Comparison of ENCODE assay signal across 41 mouse cellular contexts in the genomic region with DNA sequence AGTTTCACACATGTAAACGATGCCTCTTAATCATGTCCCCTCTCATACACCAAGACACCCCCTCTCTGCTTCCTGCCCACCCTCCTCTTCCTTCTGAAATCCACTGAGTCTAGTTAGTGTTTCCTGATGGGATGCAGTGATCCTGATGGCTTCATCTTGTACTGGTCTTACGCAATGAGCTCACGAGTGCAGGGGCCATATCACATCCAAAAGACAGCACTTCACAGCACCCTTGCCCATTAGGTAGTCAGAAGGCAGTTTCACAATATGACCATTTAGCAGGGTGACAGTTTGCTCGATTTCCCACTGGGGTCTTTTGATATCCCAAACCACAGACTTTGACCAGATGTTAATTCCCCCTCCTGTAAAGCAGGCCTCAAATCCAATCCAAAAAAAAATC. TPM values are rescaled to one million over a fixed set of nuclear protein-coding genes. Genes with fewer than 3 reads are reported as not detected.
"Had no signal": no experiment of that assay in that cellular context is flagged by ENCODE, and none has a peak within 500 bp of the region (broad histone marks: within the 10 kb centered on the region; RNA-seq: fewer than 3 reads in every experiment).

No protein-coding gene starts in this region.

- H3K9ac ChIP-seq: heart, embryonic 12.5 days; hindbrain, embryonic 13.5 days; hindbrain, embryonic 15.5 days; kidney, embryonic 15.5 days; limb, embryonic 13.5 days; limb, embryonic 15.5 days; liver, embryonic 13.5 days had no signal

- H3K4me3 ChIP-seq: gastrocnemius, adult 2 months; heart, adult 2 months; heart, embryonic 12.5 days; hindbrain, embryonic 13.5 days; hindbrain, embryonic 15.5 days; kidney, embryonic 15.5 days; limb, embryonic 13.5 days; limb, embryonic 15.5 days; liver, embryonic 13.5 days had no signal

- H3K27me3 ChIP-seq: hindbrain, embryonic 13.5 days; hindbrain, embryonic 15.5 days; kidney, embryonic 15.5 days; limb, embryonic 15.5 days had no signal

- H3K36me3 ChIP-seq: heart, embryonic 12.5 days; hindbrain, embryonic 13.5 days; hindbrain, embryonic 15.5 days; kidney, embryonic 15.5 days; limb, embryonic 13.5 days; limb, embryonic 15.5 days; liver, embryonic 13.5 days had no signal

- H3K27ac ChIP-seq: gastrocnemius, adult 2 months; heart, adult 2 months; hindbrain, embryonic 13.5 days; hindbrain, embryonic 15.5 days; hindbrain, postnatal 0 days; kidney, embryonic 15.5 days; kidney, postnatal 0 days; limb, embryonic 13.5 days; limb, embryonic 15.5 days; liver, embryonic 13.5 days had no signal

- H3K4me1 ChIP-seq: hindbrain, embryonic 13.5 days; hindbrain, embryonic 15.5 days; kidney, embryonic 15.5 days; limb, embryonic 13.5 days; limb, embryonic 15.5 days had no signal

- H3K9me3 ChIP-seq: heart, embryonic 12.5 days; hindbrain, embryonic 13.5 days; hindbrain, embryonic 15.5 days; kidney, embryonic 15.5 days; limb, embryonic 13.5 days; limb, embryonic 15.5 days; liver, embryonic 13.5 days had no signal

- ATAC-seq: hindbrain, postnatal 0 days had no signal

- H3K4me2 ChIP-seq: heart, embryonic 12.5 days; hindbrain, embryonic 13.5 days; hindbrain, embryonic 15.5 days; kidney, embryonic 15.5 days; limb, embryonic 13.5 days; limb, embryonic 15.5 days; liver, embryonic 13.5 days had no signal

- DNase-seq: gastrocnemius, adult 2 months; gastrocnemius, postnatal 10 days; gastrocnemius, postnatal 25 days; heart, adult 11 months; heart, adult 2 months; heart, postnatal 10 days; kidney, adult 11 months; kidney, adult 2 months; kidney, adult 9 months; kidney, postnatal 14 days; kidney, postnatal 36 days; layer of hippocampus, adult 9-11 months; layer of hippocampus, postnatal 36 days; left cerebral cortex, postnatal 4 days; liver, embryonic 13.5 days had no signal

RNA-seq across cellular contexts. Expression of a gene that starts 58.6 kb away (rescaled TPM):
- total RNA-seq: gastrocnemius, adult 2 months; gastrocnemius, postnatal 10 days; gastrocnemius, postnatal 25 days; gastrocnemius, postnatal 4 days; heart, adult 2 months; heart, postnatal 10 days; heart, postnatal 25 days; hematopoietic stem cell, adult 5-6 weeks; hindbrain, postnatal 0 days; layer of hippocampus, adult 18-20 months; layer of hippocampus, adult 8-10 months; layer of hippocampus, postnatal 14 days; layer of hippocampus, postnatal 36 days; left cerebral cortex, adult 18-20 months; left cerebral cortex, adult 8-10 months; left cerebral cortex, postnatal 10 days; left cerebral cortex, postnatal 25 days; left cerebral cortex, postnatal 4 days had no signal
- polyA plus RNA-seq: frontal cortex, adult 2 months; heart, adult 2 months; heart, embryonic 12.5 days; heart, embryonic 14.5 days; heart, embryonic 16.5 days; hindbrain, embryonic 11.5 days; hindbrain, embryonic 13.5 days; hindbrain, embryonic 15.5 days; hindbrain, postnatal 0 days; intestine, embryonic 14.5 days; intestine, embryonic 16.5 days; kidney, adult 2 months; kidney, embryonic 15.5 days; kidney, postnatal 0 days; large intestine, adult 2 months; limb, embryonic 11.5 days; limb, embryonic 13.5 days; limb, embryonic 15.5 days; liver, embryonic 13.5 days had no signal
